Mouse (Mus musculus) cerebellum, adult 2 months (tissue): ENCODE results near the gene Sik3.

Source experiments
- CTCF ChIP-seq: fragments of 200-500 bp; IDR thresholded peaks from 2 replicates; pipeline ENCODE4 v1.5.1; 2011; ENCODE audit warnings: low read depth, mild to moderate bottlenecking, control low read depth, low read length, moderate library complexity, borderline replicate concordance; ENCODE audit not compliant: insufficient read depth
- POLR2A ChIP-seq: fragments of 200-500 bp; IDR thresholded peaks from 2 replicates; pipeline ENCODE4 v1.6.1; 2011; ENCODE audit warnings: low read length, control low read depth, borderline replicate concordance; ENCODE audit not compliant: insufficient read depth

- no peak for TF ChIP-seq CTCF
- TF ChIP-seq POLR2A: no peak
Measured at GRCm38 (mm10) chr9:46129241-46129640, 116.6 kb downstream of the Sik3 start.
